Mouse (Mus musculus) forebrain, embryonic 10.5 days (tissue): ENCODE measurements around the gene Ap3d1. TPM values are rescaled to one million over a fixed set of nuclear protein-coding genes. Genes with fewer than 3 reads are reported as not detected.

Experiments
- DNase-seq: peaks from one replicate; pipeline ENCODE4 v3.0.0-alpha.2; 2017; ENCODE audit warnings: low spot score; ENCODE audit errors: extremely low spot score
- H3K27ac ChIP-seq: fragments of 300-500 bp; sonication (generic); 2 replicates; pipeline ENCODE4 v1.5.1; 2016; ENCODE audit warnings: mild to moderate bottlenecking
- H3K27me3 ChIP-seq: fragments of 300-500 bp; sonication (generic); 2 replicates; pipeline ENCODE4 v1.6.1; 2016; ENCODE audit warnings: mild to moderate bottlenecking; ENCODE audit not compliant: poor library complexity, severe bottlenecking
- H3K36me3 ChIP-seq: fragments of 300-500 bp; sonication (generic); replicated peaks from 2 replicates; pipeline ENCODE4 v1.6.1; 2016; ENCODE audit warnings: mild to moderate bottlenecking, moderate library complexity
- H3K4me1 ChIP-seq: fragments of 300-500 bp; sonication (generic); 2 replicates; pipeline ENCODE4 v1.6.1; 2016
- H3K4me3 ChIP-seq: fragments of 300-500 bp; sonication (generic); 2 replicates; pipeline ENCODE4 v1.5.1; 2016; ENCODE audit warnings: mild to moderate bottlenecking, moderate library complexity
- H3K9me3 ChIP-seq: fragments of 300-500 bp; sonication (generic); 2 replicates; pipeline ENCODE4 v1.6.1; 2016; ENCODE audit warnings: mild to moderate bottlenecking, moderate library complexity
- WGBS: fragments of 180-500 bp; shearing (Covaris S2); methylation state at CpG from one replicate; pipeline ENCODE4 v1.1.7; 2016; 5-methylcytosine and 5-hydroxymethylcytosine counted together
- polyA plus RNA-seq: library from polyadenylated mRNA; unstranded; fragments of >200 nt; fragmentation: Nextera tagmentation; extraction: Ambion mirVana; gene quantifications from 2 replicates; pipeline ENCODE4 v1.2.1, GENCODE M21; 2016

Ap3d1 gene
- 58.2 and 58.7 TPM in 2 replicates for polyA plus RNA-seq

DNA sequence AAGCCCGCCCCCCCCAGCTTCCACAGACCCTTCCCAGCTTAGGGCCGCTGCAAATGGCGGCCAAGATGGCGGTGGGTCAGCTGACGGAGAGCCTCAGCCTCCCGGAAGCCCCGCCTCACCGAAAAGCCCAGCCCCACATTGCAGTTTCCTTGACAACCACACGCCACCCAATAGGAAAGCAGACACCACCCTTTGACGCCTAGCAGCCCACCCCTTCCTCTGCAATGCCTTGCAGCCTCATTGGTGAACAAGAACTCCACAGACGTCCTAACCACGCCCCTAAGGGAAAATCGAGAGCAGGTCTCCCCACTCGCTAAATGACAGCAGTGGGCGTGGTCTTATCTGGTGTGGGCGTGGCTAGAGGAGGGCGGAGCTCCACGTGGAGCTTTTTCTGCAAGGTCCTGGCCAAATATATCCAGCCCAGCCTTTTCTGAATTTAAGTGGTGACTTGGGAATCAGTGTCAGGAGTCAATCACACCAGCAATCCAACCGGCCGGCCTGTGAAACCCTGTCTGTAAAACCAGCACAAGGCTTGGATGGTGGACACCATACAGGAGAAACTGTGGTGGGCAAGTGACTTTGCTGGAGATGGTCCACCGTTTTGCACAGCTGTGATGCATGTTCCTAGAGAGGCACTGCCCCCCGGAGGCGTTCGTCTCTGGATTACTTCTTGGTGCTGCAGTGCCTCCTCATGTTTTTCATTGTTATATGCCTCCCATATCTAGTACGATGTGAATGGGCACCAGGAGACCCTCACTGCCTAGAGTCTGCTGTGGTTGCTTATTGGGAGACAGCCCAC is at the start of gene Ap3d1:
Gene Ap3d1, minus strand, starts transcription at position 85 of the 799 bp plus-strand sequence.
- H3K27me3 ChIP-seq: no peaks in the 10 kb centered on the region
- H3K9me3 ChIP-seq: no peaks in the 10 kb centered on the region
- H3K36me3 ChIP-seq: peaks cover 23% of the 10 kb centered on the region
- peak; percentile 97 for DNase-seq
- peak within 1 kb of the TSS; percentile 95 for H3K27ac ChIP-seq
- WGBS: 3% methylated on average over 25 of the region's 25 CpGs
- H3K4me1 ChIP-seq: peaks cover 27% of the 10 kb centered on the region
- H3K4me3 ChIP-seq: peak within 1 kb of the TSS; percentile 77

GRCm38 (mm10) chr10:80791476-80792174 is 49.6 kb upstream of the Ap3d1 start:
- WGBS: 86% methylated on average over 33 of the region's 33 CpGs
- H3K9me3 ChIP-seq: no peaks in the 10 kb centered on the region
- no peak overlapping the region for H3K27ac ChIP-seq
- H3K4me1 ChIP-seq: peaks cover 12% of the 10 kb centered on the region
- no peaks in the 10 kb centered on the region for H3K27me3 ChIP-seq
- DNase-seq: no peak
- 0 out of 2 replicates have a peak overlapping the region, but pooled peaks have one; percentile 14 for H3K4me3 ChIP-seq
- H3K36me3 ChIP-seq: peaks cover 99% of the 10 kb centered on the region

- H3K4me3 ChIP-seq: 0 out of 2 replicates have a peak overlapping the region, but pooled peaks have one; percentile 11
- WGBS: 89% methylated on average over 19 of the region's 19 CpGs
- H3K36me3 ChIP-seq: peaks cover 99% of the 10 kb centered on the region
Observed at GRCm38 (mm10) chr10:80790761-80791404, 48.8 kb upstream of the Ap3d1 start.

GRCm38 (mm10) chr10:80787517-80787916 is 45.5 kb upstream of the Ap3d1 start:
- Histone ChIP-seq H3K4me1 (peaks cover 2% of the 10 kb centered on the region), H3K4me3 (no peak overlapping the region), H3K27me3 (no peaks in the 10 kb centered on the region), H3K27ac (no peak overlapping the region), H3K36me3 (peaks cover 99% of the 10 kb centered on the region), H3K9me3 (no peaks in the 10 kb centered on the region)
- DNase-seq: no peak
- WGBS: 90% methylated on average over 2 of the region's 2 CpGs

More at GRCm38 (mm10) chr10:80790761-80791404, 48.8 kb upstream of the Ap3d1 start:
- DNase-seq: no peak
- Histone ChIP-seq H3K27ac (0 out of 2 replicates have a peak overlapping the region, but pooled peaks have one; percentile 6), H3K4me1 (peaks cover 5% of the 10 kb centered on the region), H3K27me3 (no peaks in the 10 kb centered on the region), H3K9me3 (no peaks in the 10 kb centered on the region)

DNA sequence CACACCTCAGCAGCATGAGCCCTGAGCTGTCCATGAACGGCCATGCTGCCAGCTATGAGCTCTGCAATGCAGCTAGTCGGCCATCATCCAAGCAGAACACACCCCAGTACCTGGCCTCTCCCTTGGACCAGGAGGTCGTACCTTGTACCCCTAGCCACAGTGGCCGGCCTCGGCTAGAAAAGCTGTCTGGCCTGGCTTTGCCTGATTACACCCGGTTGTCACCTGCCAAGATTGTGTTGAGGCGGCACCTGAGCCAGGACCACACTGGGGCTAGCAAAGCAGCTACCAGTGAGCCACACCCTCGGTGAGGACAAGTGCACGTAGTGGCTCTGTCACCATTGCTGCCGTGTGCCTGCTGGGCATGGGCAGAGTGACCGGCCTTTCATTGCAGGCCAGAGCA is 43.9 kb upstream of the Ap3d1 start:
- H3K4me1 ChIP-seq: no peaks in the 10 kb centered on the region; the same call in 1 of the 2 replicates
- no peak overlapping the region for H3K4me3 ChIP-seq
- no peak for DNase-seq
- no peaks in the 10 kb centered on the region for H3K9me3 ChIP-seq
- 94% methylated on average over 11 of the region's 11 CpGs for WGBS
- no peaks in the 10 kb centered on the region for H3K27me3 ChIP-seq
- peaks cover 99% of the 10 kb centered on the region for H3K36me3 ChIP-seq
- H3K27ac ChIP-seq: no peak overlapping the region

- H3K9me3 ChIP-seq: no peaks in the 10 kb centered on the region
- no peaks in the 10 kb centered on the region for H3K4me1 ChIP-seq
- H3K27me3 ChIP-seq: no peaks in the 10 kb centered on the region
- DNase-seq: no peak
- no peak overlapping the region for H3K4me3 ChIP-seq
- H3K27ac ChIP-seq: no peak overlapping the region
- 84% methylated on average over 12 of the region's 12 CpGs for WGBS
- peaks cover 98% of the 10 kb centered on the region for H3K36me3 ChIP-seq
Observed at GRCm38 (mm10) chr10:80784871-80785270, 42.8 kb upstream of the Ap3d1 start.

GRCm38 (mm10) chr10:80784302-80784701 is 42.2 kb upstream of the Ap3d1 start:
- Histone ChIP-seq H3K36me3 (peaks cover 99% of the 10 kb centered on the region), H3K4me3 (no peak overlapping the region), H3K27me3 (no peaks in the 10 kb centered on the region), H3K9me3 (no peaks in the 10 kb centered on the region), H3K27ac (no peak overlapping the region), H3K4me1 (no peaks in the 10 kb centered on the region)
- no peak for DNase-seq
- WGBS: 95% methylated on average over 2 of the region's 2 CpGs

DNA sequence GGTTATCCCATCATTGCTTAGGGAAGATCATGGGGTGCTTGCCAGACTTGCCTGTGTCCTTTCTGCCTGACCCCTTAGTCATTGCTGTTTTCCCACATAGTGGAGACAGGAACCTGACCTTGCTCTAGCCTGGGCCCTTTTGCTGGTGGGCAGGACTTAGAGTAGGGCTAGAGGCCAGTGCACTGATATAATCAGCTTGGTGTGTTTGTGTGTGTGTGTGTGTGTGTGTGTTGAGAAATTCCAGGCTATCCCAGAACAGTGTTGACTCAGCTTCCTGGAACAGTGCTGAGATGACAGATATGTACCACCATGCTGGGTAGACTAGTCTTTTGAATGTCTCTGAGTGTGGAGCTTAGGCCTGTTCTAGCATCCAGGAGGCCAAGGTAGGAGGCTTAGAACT is 37.5 kb upstream of the Ap3d1 start:
- H3K9me3 ChIP-seq: no peaks in the 10 kb centered on the region
- no peak for DNase-seq
- peaks cover 99% of the 10 kb centered on the region for H3K36me3 ChIP-seq
- no peak overlapping the region for H3K4me3 ChIP-seq
- no peak overlapping the region for H3K27ac ChIP-seq
- no peaks in the 10 kb centered on the region for H3K4me1 ChIP-seq
- H3K27me3 ChIP-seq: no peaks in the 10 kb centered on the region

- no peaks in the 10 kb centered on the region for H3K9me3 ChIP-seq
- H3K4me3 ChIP-seq: no peak overlapping the region
- DNase-seq: no peak
- WGBS: 94% methylated on average over 5 of the region's 5 CpGs
- H3K4me1 ChIP-seq: no peaks in the 10 kb centered on the region
- H3K27ac ChIP-seq: no peak overlapping the region
- H3K27me3 ChIP-seq: no peaks in the 10 kb centered on the region
- peaks cover 99% of the 10 kb centered on the region for H3K36me3 ChIP-seq
Observed at GRCm38 (mm10) chr10:80777123-80777522, 35.1 kb upstream of the Ap3d1 start.

DNA sequence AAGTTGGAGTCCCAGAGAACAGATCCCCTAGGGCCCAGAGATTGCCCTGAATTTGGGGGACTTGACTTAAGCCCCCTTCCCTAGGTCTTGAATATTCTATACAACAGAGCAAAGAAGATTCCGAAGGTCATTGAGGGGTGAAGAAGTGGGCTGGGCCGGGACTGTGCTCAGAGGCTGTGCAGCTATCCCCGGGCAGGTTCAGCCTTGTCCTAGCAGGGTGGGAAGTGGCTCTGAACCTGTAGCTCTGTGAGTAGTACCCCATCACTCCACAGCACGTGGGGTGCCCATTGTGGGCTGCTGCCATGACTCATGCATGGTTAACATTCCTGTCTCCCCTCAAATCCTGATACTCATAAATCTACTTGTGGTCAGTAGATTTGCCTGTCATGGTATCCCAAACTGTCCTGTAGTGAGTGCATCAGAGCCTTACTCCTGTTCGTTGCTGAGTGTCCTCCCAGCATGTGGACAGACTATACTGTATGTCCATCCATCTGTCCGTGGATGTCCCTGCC is 34.4 kb upstream of the Ap3d1 start:
- Histone ChIP-seq H3K4me3 (no peak overlapping the region), H3K27me3 (no peaks in the 10 kb centered on the region), H3K36me3 (peaks cover 99% of the 10 kb centered on the region), H3K9me3 (no peaks in the 10 kb centered on the region), H3K27ac (no peak overlapping the region), H3K4me1 (no peaks in the 10 kb centered on the region)
- no peak for DNase-seq
- WGBS: 89% methylated on average over 6 of the region's 6 CpGs

GRCm38 (mm10) chr10:80775731-80776130 is 33.7 kb upstream of the Ap3d1 start:
- Histone ChIP-seq H3K9me3 (no peaks in the 10 kb centered on the region), H3K4me3 (no peak overlapping the region), H3K27ac (no peak overlapping the region), H3K36me3 (peaks cover 99% of the 10 kb centered on the region), H3K4me1 (no peaks in the 10 kb centered on the region), H3K27me3 (no peaks in the 10 kb centered on the region)
- DNase-seq: no peak
- 91% methylated on average over 4 of the region's 4 CpGs for WGBS

DNA sequence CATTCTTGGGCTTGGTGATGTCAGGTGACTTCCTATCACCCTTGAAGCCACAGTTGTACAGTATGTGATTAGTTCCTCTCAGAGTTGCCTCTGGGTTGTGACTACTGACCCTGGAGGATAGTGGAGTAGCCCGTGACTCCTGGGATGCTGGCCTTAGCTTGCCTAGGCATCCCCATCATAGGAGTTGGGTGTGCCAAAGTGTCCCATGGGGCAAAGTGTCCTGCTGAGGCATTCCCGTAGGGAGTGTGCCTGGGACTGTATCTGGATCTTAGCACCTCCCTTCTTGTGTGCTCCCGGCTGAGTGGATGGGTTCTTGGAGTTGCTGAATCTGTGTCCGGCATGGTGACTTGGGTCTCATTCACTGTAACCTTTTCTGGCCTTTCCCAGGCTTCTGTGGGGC is 32.9 kb upstream of the Ap3d1 start:
- H3K27ac ChIP-seq: no peak overlapping the region
- WGBS: 93% methylated on average over 4 of the region's 4 CpGs
- H3K4me3 ChIP-seq: no peak overlapping the region
- peaks cover 100% of the 10 kb centered on the region for H3K36me3 ChIP-seq
- no peaks in the 10 kb centered on the region for H3K9me3 ChIP-seq
- no peaks in the 10 kb centered on the region for H3K27me3 ChIP-seq
- H3K4me1 ChIP-seq: no peaks in the 10 kb centered on the region
- no peak for DNase-seq
